Mouse (Mus musculus) neutrophil, adult 5-6 weeks (primary cell): ENCODE results near the gene Gm10638. TPM values are rescaled to one million over a fixed set of nuclear protein-coding genes. Genes with fewer than 3 reads are reported as not detected.

Experiments
- ATAC-seq: fragments of 151-379, 151-347 bp; 2 replicates; pipeline ENCODE4 v1.8.0; 2017; ENCODE audit warnings: mild to moderate bottlenecking, moderate TSS enrichment; ENCODE audit not compliant: insufficient number of reproducible peaks, poor library complexity, low FRiP score, severe bottlenecking; ENCODE audit errors: extremely low read depth
- total RNA-seq: library from RNA; stranded (forward); fragments of 200-1000 nt; gene quantifications from 2 replicates; pipeline ENCODE4 v1.2.3, GENCODE M21; 2017

Gene Gm10638
- total RNA-seq, 1 experiment from 2014 or later, result 1.4 TPM

- no peak for ATAC-seq
Observed at GRCm38 (mm10) chr8:86768499-86768898, 23.0 kb downstream of the Gm10638 start.

DNA sequence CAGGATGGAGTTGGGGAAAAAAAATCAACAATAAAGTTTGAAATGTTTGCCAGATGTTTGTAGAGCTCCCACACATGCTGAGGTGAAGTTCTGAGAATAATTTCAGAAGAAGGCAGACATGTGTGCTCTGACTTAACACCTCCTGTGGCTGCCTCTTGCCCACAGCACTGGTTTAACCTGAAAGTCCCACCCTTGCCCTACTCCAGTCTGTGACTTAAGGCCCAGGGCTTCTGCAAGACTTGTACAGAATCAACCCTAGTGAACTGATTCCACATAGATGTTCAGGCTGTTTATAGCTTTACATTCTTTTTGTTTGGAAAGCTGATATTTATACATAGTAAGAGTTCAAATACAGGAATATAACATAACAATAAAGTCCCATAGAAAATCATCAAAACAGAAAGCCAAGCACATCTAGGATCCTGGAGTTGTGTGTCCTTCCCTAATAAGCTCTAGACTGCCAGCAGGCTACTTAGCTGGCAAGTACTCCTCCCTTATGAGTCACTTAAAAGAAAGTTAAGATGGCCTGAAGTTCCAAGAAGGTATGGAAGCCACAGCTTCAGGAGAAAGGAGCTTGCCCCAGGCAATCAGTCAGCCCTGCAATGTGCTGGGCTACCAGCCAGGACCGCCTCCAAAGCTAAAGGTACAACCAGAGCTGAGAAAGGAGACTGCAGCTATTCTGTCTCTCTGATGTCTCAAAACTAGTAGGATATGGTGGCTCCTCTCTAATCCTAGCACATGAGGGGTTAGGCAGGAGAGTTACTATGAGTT, 24.6 kb downstream of the Gm10638 start:
- no peak for ATAC-seq

GRCm38 (mm10) chr8:86779207-86779606, 33.7 kb downstream of the Gm10638 start:
- no peak for ATAC-seq

- ATAC-seq, result no peak
Observed at GRCm38 (mm10) chr8:86781094-86781493, 35.6 kb downstream of the Gm10638 start.

DNA sequence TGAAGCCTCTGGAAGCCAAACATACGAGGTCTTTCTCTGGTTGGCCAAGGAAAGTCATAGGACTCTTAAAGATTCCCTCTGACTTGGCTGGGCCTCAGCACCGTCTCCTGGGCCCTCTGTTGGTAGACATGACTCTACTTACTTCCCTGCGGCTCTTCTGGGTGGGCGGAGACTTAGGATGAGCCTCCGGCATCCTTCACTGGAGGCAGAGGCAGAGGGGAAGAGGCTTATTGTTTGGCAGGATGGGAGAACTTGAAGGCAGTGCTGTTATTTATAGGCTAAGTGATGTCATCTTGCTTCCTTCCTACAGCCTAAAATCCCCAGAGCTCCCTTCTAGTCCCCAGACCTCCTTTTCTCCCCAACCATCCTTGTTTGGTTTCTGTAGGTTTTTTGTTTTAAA, 41.0 kb downstream of the Gm10638 start:
- ATAC-seq, result no peak

- no peak for ATAC-seq
Observed at GRCm38 (mm10) chr8:86787891-86788420, 42.5 kb downstream of the Gm10638 start.

GRCm38 (mm10) chr8:86789576-86789975, 44.1 kb downstream of the Gm10638 start:
- no peak for ATAC-seq

- ATAC-seq, result no peak
Observed at GRCm38 (mm10) chr8:86791542-86791941, 46.0 kb downstream of the Gm10638 start.

DNA sequence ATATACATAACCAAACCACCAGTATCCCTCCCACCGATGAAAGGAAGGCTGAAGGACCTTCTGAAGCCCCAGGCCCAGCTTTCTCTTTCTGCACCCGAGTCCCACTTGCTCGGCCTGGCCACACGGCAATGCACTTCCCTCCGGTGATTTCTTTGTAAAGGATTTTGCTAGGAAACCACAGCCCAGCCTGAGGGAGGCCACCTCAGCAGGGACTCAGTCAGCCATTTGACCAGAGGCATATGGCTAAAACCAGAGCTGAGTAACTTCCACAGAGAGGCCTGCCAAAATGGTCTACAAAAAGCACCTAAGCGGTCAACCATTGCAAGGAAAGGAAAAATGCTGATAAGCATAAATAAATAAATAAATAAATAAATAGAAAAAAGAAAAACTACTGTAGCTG, 49.2 kb downstream of the Gm10638 start:
- ATAC-seq, result no peak

Other genes starting within 250 kb of the Gm10638 start
- gene Abcc12, start 165.0 kb upstream of the Gm10638 start, total RNA-seq, result 0.12 TPM in 1 of 2 replicates, not detected in the other
- gene Lonp2, start 121.7 kb upstream of the Gm10638 start, total RNA-seq, result 75.7 and 78.6 TPM in 2 replicates
- gene Siah1a, start 235 bp downstream of the Gm10638 start, total RNA-seq, result 37.5 and 43.6 TPM in 2 replicates
- 81.9 and 82.2 TPM in 2 replicates for gene N4bp1, start 139.6 kb downstream of the Gm10638 start, total RNA-seq